Mouse (Mus musculus) heart, postnatal 4 days (tissue): Measurements from ENCODE around the gene Spast. TPM values are rescaled to one million over a fixed set of nuclear protein-coding genes. Genes with fewer than 3 reads are reported as not detected.
"Not testable (repeated sequence)": the region's sequence is repeated elsewhere in the genome, so short reads cannot be mapped to it uniquely, and the experiment has no call there.

ENCODE experiments used
- DNase-seq: peaks from one replicate; pipeline ENCODE4 v3.0.0; 2021
- total RNA-seq, 2 experiments: library from RNA; stranded (reverse); gene quantifications; 2 replicates each; pipeline ENCODE4 v1.2.3; 2021

The Spast gene
- total RNA-seq, 2 experiments from 2014 or later: 39.3 to 40.1 TPM

DNA sequence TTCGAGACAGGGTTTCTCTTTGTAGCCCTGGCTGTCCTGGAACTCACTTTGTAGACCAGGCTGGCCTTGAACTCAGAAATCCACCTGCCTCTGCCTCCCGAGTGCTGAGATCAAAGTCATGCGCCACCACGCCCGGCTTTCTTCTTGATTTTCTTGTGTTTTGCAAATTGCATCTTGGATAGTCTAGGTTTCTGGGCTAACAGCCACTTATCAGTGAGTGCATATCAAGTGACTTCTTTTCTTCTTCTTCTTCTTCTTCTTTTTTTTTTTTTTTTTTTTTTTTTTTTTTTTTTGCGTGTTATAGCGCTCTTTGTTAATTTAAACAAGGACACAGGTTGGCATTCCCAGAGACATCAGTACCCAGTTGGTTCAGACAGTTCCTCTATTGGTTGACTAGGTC, 11.6 kb upstream of the Spast start:
- not testable (repeated sequence) for DNase-seq

DNA sequence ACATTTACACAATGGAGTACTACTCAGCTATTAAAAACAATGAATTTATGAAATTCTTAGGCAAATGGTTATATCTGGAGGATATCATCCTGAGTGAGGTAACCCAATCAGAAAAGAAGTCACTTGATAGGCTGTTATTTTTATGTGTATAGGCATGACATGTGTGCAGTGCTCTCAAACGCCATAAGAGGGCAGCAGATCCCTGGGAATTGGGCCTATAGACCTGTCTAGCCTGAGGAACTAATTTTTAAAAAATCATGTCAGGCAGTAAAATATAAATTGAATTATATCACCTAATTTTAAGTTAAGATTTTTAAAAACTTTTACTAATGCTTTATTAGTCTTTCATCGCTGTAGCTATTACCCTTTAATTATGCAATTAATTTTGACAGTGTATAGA, 10.6 kb upstream of the Spast start:
- peak; percentile 65 for DNase-seq

DNA sequence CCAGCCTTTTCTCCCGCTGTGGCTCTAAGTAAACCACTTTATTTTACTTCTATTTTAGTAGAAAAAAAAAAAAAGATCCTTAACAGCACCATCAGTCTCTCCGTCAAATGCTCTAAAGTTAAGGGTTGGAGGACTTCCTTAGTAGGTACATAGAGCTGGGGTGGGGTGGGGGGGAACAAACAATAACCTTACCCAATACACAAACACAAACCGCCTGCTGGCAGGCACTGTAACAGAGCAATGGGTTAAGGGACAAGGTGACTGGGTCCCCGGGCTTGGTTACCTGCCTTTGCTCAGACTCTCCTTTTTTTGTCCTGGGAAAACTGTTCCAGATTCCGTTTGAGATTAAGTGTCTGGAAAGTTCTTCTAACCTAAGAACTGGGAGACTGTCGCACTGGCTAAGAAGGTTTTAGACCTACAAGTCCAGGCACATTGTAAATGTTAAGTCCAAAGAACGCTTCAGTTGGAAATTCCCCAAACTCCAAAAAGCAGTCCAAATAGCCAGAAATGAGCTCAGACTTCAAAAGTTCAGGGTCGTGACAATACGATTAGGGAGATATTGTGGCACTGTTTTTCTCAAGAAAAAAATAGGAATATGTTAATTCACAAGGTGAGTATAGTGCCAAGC, 7.6 kb upstream of the Spast start:
- DNase-seq: no peak

DNA sequence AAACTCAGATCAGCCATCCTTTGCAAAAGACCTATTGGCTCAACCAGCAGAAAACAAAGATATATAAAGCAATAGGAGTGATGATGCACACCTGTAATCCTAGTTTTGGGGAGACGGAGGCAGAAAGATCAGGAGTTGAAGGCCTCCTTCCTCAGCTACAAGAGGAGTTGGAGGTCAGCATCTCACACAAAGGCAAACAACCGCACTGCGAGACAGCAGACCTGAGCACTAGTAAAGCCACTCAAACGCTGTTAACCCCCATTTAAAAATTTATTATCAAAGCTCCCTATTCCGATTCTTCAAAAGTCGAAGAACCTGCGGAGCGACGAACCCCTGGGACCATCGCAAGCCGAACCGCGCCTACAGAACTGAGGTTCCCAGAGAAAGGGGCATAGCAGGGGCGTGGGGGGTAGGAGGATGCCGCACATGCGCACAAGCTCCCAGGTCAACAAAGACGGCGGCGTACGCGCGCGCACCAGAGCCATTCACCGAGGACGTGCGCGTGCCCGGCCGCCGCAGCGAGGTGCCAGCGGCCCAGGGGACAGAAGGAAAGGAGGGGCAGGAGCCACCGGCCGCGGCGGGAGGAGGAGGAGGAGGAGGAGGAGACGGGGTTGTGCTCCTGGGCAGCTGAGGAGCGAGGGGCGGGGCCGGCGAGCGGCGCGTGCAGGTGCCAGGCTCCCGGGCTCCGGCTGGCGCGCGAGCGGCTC, 409 bp upstream of the Spast start:
- peak; percentile 96 for DNase-seq

DNA sequence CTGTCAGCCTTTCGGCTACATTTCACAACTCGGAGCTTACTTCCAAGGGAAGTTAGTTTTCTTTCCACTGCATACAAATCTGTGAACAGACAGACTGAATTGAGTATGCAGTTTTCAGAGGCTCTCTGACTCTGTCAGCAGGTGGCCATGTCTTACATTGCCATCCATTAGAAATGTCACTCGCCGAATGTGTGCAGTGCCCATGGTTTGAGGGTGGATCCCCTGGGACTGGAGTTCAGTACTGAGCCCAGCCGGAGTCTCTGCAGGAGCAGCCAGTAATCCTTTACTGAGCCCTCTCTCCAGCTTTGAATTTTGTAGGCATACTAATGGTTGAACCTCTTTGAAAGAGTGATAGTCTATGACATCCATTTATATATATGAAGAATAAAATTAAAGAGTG, 2.4 kb downstream of the Spast start:
- no peak for DNase-seq

DNA sequence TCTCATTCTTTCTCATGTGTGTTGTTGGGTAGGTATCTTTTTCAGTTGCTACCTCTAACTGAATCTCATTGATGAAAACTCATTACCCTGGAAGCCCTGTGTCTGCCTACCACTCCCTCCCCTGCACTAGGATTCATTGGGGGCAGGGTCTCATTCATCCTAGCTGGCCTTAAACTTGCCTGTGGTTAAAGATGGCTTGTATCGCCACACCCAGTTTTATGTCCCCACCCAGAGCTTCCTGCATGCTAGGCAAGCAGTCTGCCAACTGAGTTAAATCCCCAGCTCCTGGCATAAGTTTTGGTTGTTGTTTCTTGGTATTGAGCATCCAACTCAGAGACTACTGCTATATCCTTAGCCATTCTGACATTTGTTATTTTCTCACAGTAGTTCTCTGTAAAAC, 24.8 kb downstream of the Spast start:
- no peak for DNase-seq

DNA sequence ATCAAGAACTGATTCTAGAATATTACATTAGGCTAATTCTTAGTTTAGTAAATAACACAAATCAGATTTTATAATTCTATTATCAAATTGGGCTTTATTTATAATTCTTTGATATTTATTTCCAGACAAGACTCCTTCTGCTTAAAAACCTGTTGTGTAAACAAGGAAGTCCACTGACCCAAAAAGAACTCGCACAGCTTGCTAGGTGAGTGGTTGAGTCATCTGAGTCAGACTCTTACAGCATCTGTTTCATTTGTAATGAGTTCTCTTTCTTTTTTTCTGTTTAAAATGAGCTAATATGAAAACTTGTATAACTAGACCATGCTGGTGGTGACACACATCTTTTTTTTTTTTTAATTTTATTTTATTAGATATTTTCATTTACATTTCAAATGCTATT, 38.1 kb downstream of the Spast start:
- DNase-seq: no peak

DNA sequence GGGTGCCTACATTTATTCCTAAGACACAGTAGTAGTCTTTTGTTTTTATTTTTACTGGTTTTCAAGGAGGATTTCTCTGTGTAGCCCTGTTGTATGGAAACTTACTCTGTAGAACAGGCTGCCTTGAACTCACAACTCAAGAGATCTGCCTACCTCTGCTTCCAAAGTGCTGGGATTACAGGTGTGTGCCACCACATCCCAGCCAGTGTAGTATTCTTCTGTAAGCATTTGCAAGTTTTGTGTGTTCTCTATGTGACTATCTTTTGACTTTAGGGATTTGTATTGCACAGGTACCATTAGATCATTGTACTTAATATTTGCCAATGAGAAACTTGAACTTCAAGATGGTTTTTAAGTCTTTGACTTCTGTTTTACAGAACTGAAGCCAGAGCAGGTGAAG, 47.9 kb downstream of the Spast start:
- no peak for DNase-seq

DNA sequence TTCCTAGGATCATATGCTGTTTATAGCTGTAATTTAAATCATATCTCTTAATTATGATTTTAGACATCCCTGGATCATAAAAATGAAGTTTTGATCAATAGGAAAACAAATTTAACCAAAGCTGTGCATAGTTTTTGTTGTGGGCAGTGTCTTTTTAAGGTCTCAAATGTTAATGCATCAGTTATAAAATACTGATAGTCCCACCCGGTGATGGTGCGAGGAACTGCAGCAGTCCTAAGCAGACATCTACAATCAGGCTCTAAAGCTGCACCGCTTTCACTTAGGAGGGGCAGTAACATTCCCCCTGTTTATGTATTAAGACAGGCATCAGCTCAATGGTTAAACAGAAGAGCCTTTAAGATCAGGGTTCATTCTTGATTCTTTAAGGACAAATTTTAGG, 51.1 kb downstream of the Spast start:
- DNase-seq: no peak

DNA sequence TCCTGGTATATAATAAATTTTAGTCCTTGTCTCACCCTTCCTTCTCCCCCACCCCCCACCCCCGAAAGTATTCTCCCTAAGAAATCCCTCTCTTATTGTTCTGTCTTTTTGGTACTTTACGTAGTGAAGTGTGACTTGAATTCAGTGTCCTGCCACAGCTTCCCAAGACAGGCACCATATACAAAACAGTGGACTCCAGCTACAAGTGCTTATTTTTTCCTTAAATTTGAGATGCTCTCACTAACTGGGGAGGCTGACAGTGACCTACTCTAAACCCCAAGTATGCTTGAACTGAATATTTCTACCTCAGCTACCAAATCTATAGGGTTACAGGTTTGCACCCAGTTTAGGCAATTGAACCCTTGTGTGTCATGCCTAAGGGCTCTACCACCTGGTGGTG, 55.6 kb downstream of the Spast start:
- no peak for DNase-seq

DNA sequence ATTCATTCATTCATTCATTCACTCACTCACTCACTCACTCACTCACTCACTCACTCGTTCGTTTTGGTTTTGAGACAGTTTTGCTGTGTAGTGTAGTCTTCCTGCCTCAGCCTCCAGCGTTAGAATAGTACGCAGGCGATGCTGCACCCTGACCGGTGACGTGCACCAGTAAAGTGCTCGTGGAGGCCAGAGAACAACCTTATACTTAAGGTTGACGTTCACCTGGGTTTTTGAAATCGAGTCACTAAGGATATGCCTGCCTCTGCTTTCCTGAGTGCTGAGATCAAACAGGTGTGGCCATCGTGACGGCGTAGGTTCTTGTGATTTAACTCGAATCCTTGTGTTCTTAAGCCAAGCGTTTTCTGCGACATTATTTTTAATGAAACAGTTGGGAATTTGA, 56.1 kb downstream of the Spast start:
- no peak for DNase-seq

DNA sequence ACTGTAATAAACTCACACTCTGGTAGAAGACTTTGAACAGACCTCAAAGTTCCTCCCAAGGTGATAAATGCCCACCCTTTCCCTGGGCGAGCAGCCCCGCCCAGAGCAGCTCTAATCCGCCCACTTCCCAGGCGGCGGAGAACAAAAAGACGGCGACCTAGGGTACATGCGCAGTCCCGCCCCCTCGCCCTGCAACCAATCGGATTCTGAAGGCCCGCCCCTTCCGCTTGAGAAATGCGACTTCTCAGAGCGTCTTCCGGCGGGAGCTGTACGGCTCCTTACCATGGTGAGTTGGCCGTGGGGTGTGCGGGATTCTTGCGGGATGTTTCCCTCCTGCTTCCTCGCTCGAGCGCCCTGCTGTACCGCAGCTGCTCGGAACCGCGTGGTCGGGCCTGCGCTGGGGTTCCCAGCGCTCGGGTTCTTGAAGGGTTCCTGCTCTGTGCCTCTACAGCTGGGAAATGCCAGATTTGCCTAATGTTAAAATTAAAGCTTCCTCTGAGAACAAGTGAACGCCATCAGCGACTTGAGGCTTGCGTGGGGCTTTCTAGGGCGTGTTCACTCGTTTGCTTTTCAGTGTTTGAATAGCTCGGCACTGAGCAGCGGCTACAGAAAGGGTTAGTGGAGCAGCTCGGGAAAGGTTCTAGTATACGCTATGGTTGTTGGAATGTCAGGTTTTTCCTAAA, 56.7 kb downstream of the Spast start, which contains the start of gene Slc30a6:
TSS of gene Slc30a6 (plus strand) at position 226 of the 683 bp plus-strand sequence.
- DNase-seq: peak; percentile 97

DNA sequence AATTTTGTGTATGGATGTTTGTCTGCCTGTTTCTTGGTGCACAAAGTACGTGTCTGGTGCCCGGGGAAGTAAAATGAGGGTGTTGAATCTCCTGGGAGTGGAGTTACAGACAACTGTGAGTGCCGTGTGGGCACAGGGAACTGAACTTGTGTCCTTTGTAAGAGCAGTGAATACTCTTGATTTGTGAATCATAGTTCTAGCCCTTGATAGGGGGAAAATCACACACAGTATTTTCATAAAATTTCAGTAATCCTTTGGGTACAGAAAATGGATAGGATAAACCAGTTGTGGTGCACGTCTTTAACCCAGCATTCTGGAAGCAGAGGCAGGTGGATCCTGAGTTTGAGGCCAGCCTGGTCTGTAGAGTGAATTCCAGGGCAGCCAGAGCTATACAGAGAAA, 58.0 kb downstream of the Spast start:
- DNase-seq: no peak

DNA sequence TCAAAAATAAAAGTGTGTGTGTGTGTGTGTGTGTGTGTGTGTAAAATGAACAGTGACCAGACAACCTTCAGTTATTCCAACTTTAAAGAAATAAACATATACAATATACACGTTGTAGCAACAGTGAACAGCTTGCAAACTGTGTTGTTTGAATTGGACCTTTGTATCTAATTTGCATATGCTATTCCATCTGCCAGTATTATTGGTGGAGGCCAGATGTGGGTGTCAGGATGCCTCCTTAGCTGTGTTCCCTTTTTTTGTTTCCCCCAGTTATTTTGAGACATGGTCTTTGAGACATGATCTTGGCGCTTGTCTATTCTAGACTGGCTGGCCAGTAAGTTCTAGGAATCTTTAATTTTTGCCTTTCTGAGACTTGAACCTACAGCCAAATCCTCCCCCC, 58.4 kb downstream of the Spast start:
- DNase-seq: no peak

DNA sequence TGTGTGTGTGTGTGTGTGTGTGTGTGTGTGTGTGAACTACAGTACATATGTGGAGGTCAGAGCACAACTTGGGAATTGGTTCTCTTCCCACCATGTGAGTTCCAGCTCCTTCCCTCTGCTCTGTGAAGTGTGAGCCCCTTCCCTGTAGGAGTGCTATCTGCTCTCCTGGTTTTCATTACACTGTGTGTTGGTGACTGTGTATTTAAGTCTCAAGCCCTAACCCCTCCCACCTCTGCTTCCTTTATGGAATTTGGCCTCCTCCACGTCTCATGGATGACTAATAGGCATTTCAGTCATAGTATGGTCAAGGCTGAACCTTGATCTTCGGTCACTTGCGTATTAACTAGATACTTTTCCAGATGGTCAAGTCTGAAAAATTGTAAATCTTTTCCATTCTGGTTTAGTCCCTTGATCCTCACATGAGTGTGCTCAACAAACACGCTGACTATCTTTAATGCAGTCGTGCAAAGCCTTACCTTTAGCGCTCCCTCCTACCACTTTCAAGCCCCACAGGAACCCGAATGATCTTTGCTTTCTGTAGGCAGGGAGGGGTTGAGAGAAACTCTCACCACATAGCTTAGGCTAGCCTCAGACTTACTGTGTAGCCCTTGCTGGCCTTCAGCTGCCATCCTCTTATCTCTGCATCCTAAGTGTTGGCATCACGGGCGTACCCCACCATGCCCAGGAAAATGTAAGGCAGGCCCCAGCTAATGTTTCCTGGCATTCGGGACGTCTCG, 63.9 kb downstream of the Spast start:
- DNase-seq: no peak

DNA sequence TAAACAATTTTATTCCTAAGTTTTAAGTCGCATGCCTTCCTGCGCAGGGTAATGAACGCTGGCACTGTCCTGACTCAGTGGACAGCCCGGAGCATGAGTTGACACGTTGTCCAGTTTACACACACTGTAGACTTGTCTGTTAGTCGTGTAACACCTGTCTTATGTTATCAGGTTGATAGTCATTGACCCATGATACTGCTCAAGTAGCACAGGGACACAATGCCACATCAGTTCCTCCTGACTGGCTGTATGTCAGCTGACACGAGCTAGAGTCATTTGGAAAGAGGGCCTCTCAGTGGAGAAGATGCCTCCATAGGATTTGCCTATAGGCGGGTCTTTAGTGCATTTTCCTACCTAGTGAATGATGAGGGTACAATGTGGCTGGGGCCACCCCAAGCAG, 67.7 kb downstream of the Spast start:
- DNase-seq: no peak

DNA sequence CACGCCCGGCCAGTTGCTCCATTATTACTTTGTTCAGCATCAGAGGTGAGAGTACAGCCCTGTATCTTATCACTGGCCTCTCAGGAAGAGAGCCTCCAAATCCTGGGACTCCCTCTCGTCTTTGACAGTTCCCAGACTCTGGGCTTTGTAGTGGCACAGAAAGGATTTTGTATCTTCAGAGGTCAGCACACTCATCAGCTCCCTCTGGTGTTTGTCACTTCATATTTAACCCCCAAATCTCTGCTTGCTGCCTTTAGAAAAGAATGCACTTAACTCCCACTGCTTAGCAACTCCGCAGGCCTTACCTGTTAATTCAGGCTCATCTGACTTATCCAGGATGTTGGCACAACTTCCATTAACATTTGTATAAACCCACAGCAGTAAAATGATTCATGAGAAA, 70.9 kb downstream of the Spast start:
- DNase-seq: no peak

DNA sequence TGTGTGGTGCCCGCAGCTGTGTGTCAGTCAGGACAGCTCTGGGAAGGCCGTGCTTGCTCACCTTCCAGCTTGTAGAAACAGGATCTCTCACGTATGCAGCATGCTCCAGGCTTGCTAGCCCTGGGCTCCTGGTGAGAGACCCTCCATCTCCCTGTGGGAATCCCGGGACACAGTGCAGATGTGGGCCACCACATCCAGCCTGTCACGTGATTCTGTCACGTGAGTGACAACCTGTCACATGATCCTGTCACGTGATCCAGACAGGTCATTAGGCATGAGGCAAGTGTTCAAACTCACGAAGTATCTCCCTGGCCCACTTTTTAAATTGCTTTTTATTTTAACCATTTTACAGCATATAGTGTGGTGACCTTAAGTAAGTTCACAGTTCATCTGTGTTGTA, 74.5 kb downstream of the Spast start:
- DNase-seq: no peak

DNA sequence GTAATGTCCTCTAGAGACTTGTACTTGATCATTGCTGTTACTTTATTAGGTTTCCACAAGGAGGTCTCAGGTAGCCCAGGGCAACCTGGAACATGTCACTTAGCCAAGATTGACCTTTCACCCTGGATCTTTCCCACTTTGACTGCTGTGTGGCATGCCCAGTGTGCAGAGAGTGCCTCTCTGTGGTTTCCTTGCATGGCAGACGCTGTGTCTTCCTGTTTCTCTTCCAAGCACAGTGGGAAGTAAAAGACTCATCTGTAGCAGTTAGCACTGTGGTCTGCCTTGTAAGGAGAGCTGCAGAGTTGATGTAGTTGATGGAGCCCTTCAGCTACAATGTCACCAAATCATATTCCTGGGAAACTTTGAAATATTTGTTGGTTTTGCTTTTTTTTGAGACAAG, 75.9 kb downstream of the Spast start:
- no peak for DNase-seq

DNA sequence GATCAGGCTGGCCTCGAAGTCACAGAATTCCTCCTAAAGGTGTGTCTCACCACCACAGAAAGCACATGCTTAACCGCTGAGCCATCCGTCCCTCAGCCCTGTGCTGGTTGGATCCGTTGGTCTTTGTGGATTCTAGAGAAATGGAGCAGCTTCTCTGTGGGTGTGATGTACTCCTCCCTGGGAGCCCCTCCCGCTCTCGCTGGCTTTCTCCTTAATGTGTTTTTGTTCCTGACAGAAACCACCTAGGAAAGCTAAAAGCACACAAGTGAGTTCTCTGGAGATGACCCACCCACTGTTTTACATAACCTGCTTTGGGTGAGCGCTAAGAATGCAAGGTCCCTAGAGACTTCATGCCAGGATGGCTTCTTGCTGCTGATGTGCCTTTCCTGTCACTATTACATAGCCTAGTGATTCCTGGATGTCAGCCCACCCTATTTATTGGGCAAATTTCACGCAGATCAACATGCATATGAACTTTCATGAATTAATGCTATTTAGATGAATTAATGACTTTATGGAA, 78.1 kb downstream of the Spast start:
- DNase-seq: no peak

DNA sequence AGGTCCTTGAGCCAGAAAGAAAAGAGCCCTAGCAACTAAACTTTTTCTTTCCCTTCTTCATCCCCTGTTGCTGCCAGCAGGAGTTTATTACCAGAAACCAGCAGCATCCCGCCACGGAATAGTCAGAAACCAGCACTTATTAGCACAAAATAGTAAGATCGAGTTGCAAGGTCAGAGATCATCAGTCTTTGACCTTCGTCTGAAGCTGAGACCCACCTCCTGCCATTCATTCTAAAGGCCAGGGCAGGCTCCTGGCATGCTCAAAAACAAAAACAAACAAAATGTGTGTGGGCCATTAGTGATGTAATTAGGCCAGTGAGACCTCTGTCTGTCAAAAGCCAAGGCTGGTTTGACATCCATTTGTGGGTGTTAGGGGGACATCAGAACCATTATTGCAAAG, 79.4 kb downstream of the Spast start:
- no peak for DNase-seq

DNA sequence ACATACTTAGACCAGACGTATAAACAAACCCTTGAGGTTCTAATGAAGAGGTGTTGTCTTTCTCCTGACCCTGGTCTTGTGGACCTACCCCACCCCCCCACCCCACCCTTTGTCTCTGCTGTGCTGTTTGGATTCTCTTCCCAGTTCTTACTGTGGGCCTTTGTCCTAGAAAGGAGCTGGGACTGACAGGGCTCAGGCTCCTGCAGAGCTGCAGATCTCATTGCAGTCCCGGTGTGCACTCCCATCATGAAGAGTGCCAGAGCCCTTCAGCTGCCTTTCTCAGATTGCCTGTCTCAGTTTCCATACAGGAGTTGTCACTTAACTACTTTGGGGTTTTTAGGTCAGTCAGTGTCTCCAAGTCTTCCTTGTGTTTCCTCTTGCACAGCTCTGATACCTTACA, 81.9 kb downstream of the Spast start:
- DNase-seq: no peak

DNA sequence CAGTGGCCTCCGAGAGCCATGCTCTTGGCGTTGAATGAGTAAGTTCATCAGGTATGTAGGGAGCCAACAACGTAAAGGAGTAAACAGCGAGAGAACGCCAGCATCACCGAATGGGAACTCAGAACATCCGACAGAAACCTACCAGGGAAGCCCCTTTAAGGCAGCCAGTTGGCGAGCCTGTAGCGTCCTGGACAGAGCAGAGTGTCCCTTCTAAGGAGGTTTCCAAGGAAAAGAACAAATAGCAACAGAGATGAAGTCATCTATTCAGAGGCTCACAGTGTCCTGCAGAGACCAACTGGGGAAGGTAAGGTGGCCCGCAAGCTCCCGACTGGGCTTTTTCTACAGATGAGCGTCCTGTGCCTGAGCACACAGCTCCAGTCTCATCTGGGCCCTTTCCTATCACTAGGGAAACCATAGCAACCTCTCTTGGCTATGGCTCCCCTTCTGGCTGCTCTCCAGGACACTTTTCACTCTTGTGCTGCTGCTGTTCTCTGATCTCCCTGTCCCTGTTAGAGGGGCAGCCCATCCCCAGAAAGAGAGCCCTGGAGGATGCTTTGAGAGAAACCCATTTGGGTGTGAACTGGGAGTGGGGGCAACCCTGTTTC, 85.7 kb downstream of the Spast start:
- DNase-seq: peak; percentile 36
